Mouse (Mus musculus) lung, postnatal 0 days (tissue): ENCODE data around the gene Mapkapk3.

Experiments
- CTCF ChIP-seq: IDR thresholded peaks from 2 replicates; pipeline ENCODE4 v1.5.1; 2016; ENCODE audit warnings: antibody characterized with exemption, mild to moderate bottlenecking
- EP300 ChIP-seq: IDR thresholded peaks from 2 replicates; pipeline ENCODE4 v1.6.1; 2016; ENCODE audit warnings: antibody characterized with exemption, mild to moderate bottlenecking, control low read depth

DNA sequence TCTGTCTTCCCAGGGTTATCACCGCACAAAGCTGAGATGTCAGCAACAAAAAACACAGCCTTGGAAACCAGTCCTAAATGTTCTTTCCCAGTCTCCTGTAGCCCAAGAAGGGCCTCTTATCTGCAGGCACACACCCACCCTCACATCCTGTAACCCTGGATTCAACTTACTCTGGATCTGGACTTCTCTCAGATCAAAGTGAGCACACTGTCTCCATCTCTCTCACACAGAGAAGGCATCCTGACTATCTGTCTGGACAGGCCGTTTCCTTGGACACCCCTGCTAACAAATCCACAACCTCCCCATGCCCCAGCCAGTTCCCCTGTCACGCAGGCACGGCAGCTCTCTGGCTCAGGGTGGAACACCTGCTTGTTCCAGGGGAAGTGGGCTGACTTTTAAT lies 17.4 kb downstream of the Mapkapk3 start:
- TF ChIP-seq EP300 (no peak), CTCF (no peak)
